Mouse (Mus musculus): Measurements from ENCODE around the gene B4galnt4. TPM values are rescaled to one million over a fixed set of nuclear protein-coding genes. Genes with fewer than 3 reads are reported as not detected.

Gene B4galnt4
- polyA plus RNA-seq, 1 experiment from 2014 or later = 12.7 TPM

Other genes with a start within 250 kb of the B4galnt4 start
- gene Zfp941, start 238.9 kb upstream of the B4galnt4 start, polyA plus RNA-seq (2016; fragmentation: Nextera tagmentation; extraction: Ambion mirVana) = 1.0 and 1.1 TPM in 2 replicates
- 0.85 TPM in 1 of 2 replicates, not detected in the other for gene Urah, start 226.1 kb upstream of the B4galnt4 start, polyA plus RNA-seq (2016; fragmentation: Nextera tagmentation; extraction: Ambion mirVana)
- gene Scgb1c1, start 215.6 kb upstream of the B4galnt4 start, polyA plus RNA-seq (2016; fragmentation: Nextera tagmentation; extraction: Ambion mirVana) = not detected in 2 replicates
- not detected in 2 replicates for gene Odf3, start 213.3 kb upstream of the B4galnt4 start, polyA plus RNA-seq (2016; fragmentation: Nextera tagmentation; extraction: Ambion mirVana)
- not detected in 2 replicates for gene Gm45785, start 204.8 kb upstream of the B4galnt4 start, polyA plus RNA-seq (2016; fragmentation: Nextera tagmentation; extraction: Ambion mirVana)
- 47.3 and 58.8 TPM in 2 replicates for gene Ric8a, start 204.1 kb upstream of the B4galnt4 start, polyA plus RNA-seq (2016; fragmentation: Nextera tagmentation; extraction: Ambion mirVana)
- gene Bet1l, start 203.5 kb upstream of the B4galnt4 start, polyA plus RNA-seq (2016; fragmentation: Nextera tagmentation; extraction: Ambion mirVana) = 28.1 and 31.4 TPM in 2 replicates
- gene Psmd13, start 179.1 kb upstream of the B4galnt4 start, polyA plus RNA-seq (2016; fragmentation: Nextera tagmentation; extraction: Ambion mirVana) = 249 and 270 TPM in 2 replicates
- 31.5 and 40.1 TPM in 2 replicates for gene Sirt3, start 178.8 kb upstream of the B4galnt4 start, polyA plus RNA-seq (2016; fragmentation: Nextera tagmentation; extraction: Ambion mirVana)
- gene Cox8b, start 160.7 kb upstream of the B4galnt4 start, polyA plus RNA-seq (2016; fragmentation: Nextera tagmentation; extraction: Ambion mirVana) = 13.6 and 46.8 TPM in 2 replicates
- 0.14 TPM in 1 of 2 replicates, not detected in the other for gene Nlrp6, start 140.2 kb upstream of the B4galnt4 start, polyA plus RNA-seq (2016; fragmentation: Nextera tagmentation; extraction: Ambion mirVana)
- gene Pgghg, start 119.7 kb upstream of the B4galnt4 start, polyA plus RNA-seq (2016; fragmentation: Nextera tagmentation; extraction: Ambion mirVana) = 13.7 and 16.1 TPM in 2 replicates
- gene Ifitm5, start 110.8 kb upstream of the B4galnt4 start, polyA plus RNA-seq (2016; fragmentation: Nextera tagmentation; extraction: Ambion mirVana) = 1.8 and 2.3 TPM in 2 replicates
- gene Gm45717, start 105.2 kb upstream of the B4galnt4 start, polyA plus RNA-seq (2016; fragmentation: Nextera tagmentation; extraction: Ambion mirVana) = not detected in 2 replicates
- gene Ifitm2, start 105.1 kb upstream of the B4galnt4 start, polyA plus RNA-seq (2016; fragmentation: Nextera tagmentation; extraction: Ambion mirVana) = 402 and 508 TPM in 2 replicates
- 3.6 and 12.5 TPM in 2 replicates for gene Ifitm1, start 93.9 kb upstream of the B4galnt4 start, polyA plus RNA-seq (2016; fragmentation: Nextera tagmentation; extraction: Ambion mirVana)
- 24.5 and 32.7 TPM in 2 replicates for gene Ifitm3, start 50.3 kb upstream of the B4galnt4 start, polyA plus RNA-seq (2016; fragmentation: Nextera tagmentation; extraction: Ambion mirVana)
- not detected in 2 replicates for gene Ifitm6, start 43.2 kb upstream of the B4galnt4 start, polyA plus RNA-seq (2016; fragmentation: Nextera tagmentation; extraction: Ambion mirVana)
- not detected in 2 replicates for gene Gm17387, start 32.0 kb upstream of the B4galnt4 start, polyA plus RNA-seq (2016; fragmentation: Nextera tagmentation; extraction: Ambion mirVana)
- gene Pkp3, start 17.1 kb downstream of the B4galnt4 start, polyA plus RNA-seq (2016; fragmentation: Nextera tagmentation; extraction: Ambion mirVana) = 0.94 and 3.4 TPM in 2 replicates
- gene Sigirr, start 39.5 kb downstream of the B4galnt4 start, polyA plus RNA-seq (2016; fragmentation: Nextera tagmentation; extraction: Ambion mirVana) = 3.0 and 5.7 TPM in 2 replicates
- gene Ano9, start 56.7 kb downstream of the B4galnt4 start, polyA plus RNA-seq (2016; fragmentation: Nextera tagmentation; extraction: Ambion mirVana) = 0.42 and 0.97 TPM in 2 replicates
- gene Ptdss2, start 61.3 kb downstream of the B4galnt4 start, polyA plus RNA-seq (2016; fragmentation: Nextera tagmentation; extraction: Ambion mirVana) = 87.8 and 91.1 TPM in 2 replicates
- 103 and 105 TPM in 2 replicates for gene Rnh1, start 111.8 kb downstream of the B4galnt4 start, polyA plus RNA-seq (2016; fragmentation: Nextera tagmentation; extraction: Ambion mirVana)
- gene Hras, start 132.9 kb downstream of the B4galnt4 start, polyA plus RNA-seq (2016; fragmentation: Nextera tagmentation; extraction: Ambion mirVana) = 89.6 and 92.6 TPM in 2 replicates
- 3.3 and 6.7 TPM in 2 replicates for gene Lrrc56, start 133.1 kb downstream of the B4galnt4 start, polyA plus RNA-seq (2016; fragmentation: Nextera tagmentation; extraction: Ambion mirVana)
- 1.4 and 2.1 TPM in 2 replicates for gene Lmntd2, start 153.0 kb downstream of the B4galnt4 start, polyA plus RNA-seq (2016; fragmentation: Nextera tagmentation; extraction: Ambion mirVana)
- gene Rassf7, start 154.8 kb downstream of the B4galnt4 start, polyA plus RNA-seq (2016; fragmentation: Nextera tagmentation; extraction: Ambion mirVana) = 22.6 and 41.4 TPM in 2 replicates
- gene Phrf1, start 167.7 kb downstream of the B4galnt4 start, polyA plus RNA-seq (2016; fragmentation: Nextera tagmentation; extraction: Ambion mirVana) = 73.5 and 84.7 TPM in 2 replicates
- gene Irf7, start 205.4 kb downstream of the B4galnt4 start, polyA plus RNA-seq (2016; fragmentation: Nextera tagmentation; extraction: Ambion mirVana) = 0.39 and 0.60 TPM in 2 replicates
- gene Cdhr5, start 215.7 kb downstream of the B4galnt4 start, polyA plus RNA-seq (2016; fragmentation: Nextera tagmentation; extraction: Ambion mirVana) = not detected in 2 replicates
- 1.7 and 5.0 TPM in 2 replicates for gene Sct, start 218.0 kb downstream of the B4galnt4 start, polyA plus RNA-seq (2016; fragmentation: Nextera tagmentation; extraction: Ambion mirVana)
- 0.13 TPM in 1 of 2 replicates, not detected in the other for gene Drd4, start 230.9 kb downstream of the B4galnt4 start, polyA plus RNA-seq (2016; fragmentation: Nextera tagmentation; extraction: Ambion mirVana)

Measured in heart, embryonic 10.5 days (tissue).